Mouse (Mus musculus): ENCODE data around the gene Fam180a. TPM values are rescaled to one million over a fixed set of nuclear protein-coding genes. Genes with fewer than 3 reads are reported as not detected.

Gene Fam180a
- total RNA-seq, 2 experiments from 2014 or later: 0.21 to 1.0 TPM

DNA sequence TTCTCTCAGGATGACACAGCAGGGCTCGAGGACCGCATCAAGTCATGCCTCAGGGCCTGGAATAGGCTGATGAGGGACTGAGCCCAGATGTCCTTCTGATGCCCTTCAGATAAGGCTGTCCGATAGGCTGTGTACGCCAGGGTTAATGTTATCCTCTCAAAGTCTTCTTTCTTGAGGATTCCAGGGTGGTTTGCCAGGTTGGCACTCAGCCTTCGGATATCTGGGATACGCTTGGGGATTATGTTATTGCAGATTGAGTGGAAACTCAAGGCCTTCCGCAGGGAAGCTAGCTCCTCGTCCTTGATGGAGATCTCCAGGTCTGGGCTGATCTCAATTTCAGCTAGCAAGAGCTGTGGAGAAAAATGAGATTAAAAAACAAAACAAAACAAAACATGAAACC, 12.4 kb downstream of the Fam180a start:
- no peak for DNase-seq (ENCODE audit: low spot score in 2 of 2)

GRCm38 (mm10) chr6:35309406-35309805, 16.5 kb downstream of the Fam180a start:
- no peak for DNase-seq (ENCODE audit: low spot score in 2 of 2)

DNA sequence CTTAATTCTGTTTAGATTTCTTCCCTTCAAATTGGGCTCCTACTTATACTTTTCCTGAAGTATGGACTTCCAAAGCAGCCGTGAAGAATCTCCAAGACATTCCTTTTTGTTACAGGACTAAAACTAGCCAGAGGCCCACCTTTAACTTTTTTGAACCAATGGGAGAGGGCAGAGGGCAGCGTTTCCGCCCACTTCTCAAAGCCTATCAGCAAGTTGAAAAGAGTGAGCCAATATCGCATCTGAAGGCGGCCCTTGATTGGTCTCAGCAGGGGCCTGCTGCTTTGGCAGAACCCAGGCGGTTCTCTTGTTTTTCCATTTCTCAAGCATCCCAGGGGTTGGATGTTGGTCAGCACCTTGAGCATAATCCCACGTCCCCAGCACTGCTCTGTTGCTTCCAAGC, 17.9 kb downstream of the Fam180a start, which contains the start of gene Slc13a4:
Gene Slc13a4, minus strand, starts transcription at position 95 of the 400 bp plus-strand sequence.
- no peak for DNase-seq (ENCODE audit: low spot score in 2 of 2)

GRCm38 (mm10) chr6:35307136-35307535, 18.8 kb downstream of the Fam180a start:
- DNase-seq (ENCODE audit: low spot score in 2 of 2): no peak

DNA sequence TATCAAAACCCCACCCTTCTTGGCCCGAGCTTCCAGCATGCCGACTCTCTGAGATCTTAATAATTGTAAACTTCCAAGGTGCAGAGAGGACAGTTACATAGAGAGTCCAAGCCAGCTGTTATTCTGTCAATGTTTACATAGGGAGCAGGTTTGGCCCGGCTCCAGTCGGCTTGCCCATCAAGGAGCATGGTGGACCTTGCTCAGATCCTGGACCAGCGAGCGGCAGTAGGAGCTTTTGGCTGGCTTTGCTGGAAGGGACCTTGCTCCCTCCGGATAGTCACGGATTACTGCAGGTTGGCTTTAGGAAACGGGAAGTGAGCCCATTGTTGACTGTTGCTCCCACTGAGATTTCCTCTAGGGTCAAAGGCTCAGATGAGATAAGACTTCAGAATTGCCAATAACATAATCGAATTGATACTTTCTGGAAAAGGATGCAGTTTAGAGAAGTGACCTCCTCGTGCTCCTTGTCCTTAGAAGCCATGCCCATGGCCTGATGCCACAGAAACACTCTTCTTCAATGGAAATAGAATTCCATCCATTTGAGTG, 22.5 kb downstream of the Fam180a start:
- no peak for DNase-seq (ENCODE audit: low spot score in 2 of 2)

DNA sequence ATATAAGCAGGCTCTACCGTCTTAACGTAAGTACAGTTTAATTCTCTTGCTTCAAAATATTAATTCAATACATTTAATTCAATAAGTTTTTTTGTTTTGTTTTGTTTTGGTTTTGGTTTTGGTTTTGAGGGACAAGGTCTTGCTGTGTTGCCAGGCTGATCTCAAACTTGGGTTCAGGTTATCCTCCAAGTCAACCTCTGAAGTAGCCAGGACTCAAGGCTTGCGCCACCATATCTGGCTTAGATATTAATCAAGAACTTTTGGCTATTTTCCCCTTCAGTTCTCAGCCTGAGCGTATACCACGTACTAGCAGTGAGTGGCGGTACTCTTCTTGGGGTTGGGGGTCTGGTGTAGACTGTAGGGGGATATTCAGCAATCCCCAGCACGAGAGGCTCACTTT, 23.4 kb downstream of the Fam180a start:
- no peak for DNase-seq (ENCODE audit: low spot score in 2 of 2)

DNA sequence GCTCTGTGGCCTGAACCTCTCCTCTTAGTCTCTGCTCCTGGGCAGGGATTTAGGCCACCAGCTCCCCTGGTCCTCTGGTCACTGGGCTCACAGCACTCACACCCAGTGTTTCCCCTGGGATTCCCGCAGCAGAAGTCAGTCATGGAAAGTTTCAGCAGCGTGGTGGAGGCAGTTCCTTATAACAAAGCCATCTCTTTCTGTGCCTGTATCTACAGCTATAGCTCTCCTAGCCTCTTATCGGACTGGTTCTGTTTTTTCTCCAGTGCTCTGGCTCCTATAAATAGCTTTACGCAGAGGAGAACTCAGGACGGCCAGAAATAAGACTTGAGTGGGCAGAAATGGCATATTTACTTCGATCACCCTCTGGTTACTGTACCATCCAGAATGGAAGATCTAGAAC, 27.6 kb downstream of the Fam180a start:
- DNase-seq (ENCODE audit: low spot score in 2 of 2): no peak

DNA sequence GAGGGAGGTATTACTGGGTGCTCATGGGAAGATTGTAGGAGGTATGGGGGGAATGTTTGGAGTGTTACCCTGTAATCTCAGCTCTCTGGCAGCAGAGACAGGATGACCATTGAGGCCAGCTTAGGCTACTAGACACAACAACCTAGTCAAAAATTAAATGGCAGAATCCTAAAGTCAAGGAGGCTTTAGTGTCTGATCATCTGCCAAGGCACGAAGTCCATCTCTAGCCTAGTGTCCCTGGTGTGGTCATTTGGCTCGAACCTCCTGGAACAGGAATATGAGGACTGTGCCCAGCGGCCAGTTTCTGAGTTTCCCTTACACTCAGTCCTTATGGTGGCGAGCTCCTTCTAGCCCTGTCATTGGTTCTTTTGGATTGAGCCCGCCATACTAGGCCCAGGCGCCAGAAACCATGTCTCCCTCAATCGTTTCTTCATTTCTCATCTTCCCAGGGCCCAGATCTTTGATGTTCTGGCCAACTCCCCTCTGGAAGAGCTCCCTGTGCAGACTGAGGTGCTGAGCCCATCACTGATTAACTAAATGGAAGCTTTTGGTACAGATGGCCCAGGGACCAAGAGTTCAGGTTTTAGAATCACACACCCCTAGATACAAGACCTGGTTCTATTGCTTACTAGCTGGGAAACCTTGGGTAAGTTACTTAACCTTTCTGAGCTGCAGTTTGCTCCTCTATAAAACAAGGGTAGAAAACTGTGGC, 28.3 kb downstream of the Fam180a start:
- no peak for DNase-seq (ENCODE audit: low spot score in 2 of 2)

- DNase-seq (ENCODE audit: low spot score in 2 of 2): no peak
Measured at GRCm38 (mm10) chr6:35297001-35297400, 28.9 kb downstream of the Fam180a start.

- no peak for DNase-seq (ENCODE audit: low spot score in 2 of 2)
Measured at GRCm38 (mm10) chr6:35294964-35295363, 31.0 kb downstream of the Fam180a start.

DNA sequence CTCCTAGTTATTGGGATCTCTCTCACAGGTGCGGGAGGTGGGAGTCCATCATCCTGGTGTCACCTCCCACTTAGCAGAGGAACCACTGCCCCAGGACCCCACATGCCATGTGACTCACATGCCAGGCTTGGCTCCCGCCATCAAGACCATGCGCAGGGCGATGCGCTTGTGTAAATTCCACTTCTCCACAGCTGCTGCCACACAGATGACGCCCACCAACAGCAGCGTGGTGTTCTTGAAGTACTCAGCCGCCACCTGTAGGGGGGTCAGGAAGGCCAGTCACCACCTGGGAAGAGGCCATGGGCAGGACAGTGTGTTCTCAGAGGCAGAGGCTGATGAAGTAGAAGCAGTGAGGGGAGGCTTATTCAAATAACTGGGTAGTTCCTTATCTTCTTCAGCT, 36.3 kb downstream of the Fam180a start:
- no peak for DNase-seq (ENCODE audit: low spot score in 2 of 2)

- no peak for DNase-seq (ENCODE audit: low spot score in 2 of 2)
Measured at GRCm38 (mm10) chr6:35288920-35289319, 37.0 kb downstream of the Fam180a start.

- peak in 1 of 2 experiments; percentile 32 for DNase-seq (ENCODE audit: low spot score in 2 of 2)
Measured at GRCm38 (mm10) chr6:35288114-35288761, 37.7 kb downstream of the Fam180a start.

DNA sequence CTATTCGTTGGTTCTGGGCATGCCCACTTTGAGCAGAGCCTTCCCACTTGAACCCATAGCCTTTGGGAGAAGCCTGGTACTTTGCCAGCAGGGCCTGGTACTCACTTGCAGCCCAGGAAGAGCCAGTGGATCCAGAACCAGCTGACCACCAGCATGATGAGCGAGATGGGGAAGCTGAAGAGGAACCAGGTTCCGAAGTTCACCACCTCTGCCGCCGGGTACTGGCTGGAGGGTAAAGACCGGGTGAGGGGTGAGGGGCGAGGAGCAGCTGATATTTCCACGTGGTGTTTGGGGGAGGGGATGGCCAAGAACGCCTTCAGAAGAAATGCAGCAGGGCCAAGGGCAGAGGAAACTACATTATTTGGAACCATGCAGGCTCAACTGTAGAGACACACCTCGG, 46.6 kb downstream of the Fam180a start:
- no peak for DNase-seq (ENCODE audit: low spot score in 2 of 2)

- DNase-seq (ENCODE audit: low spot score in 2 of 2): no peak
Measured at GRCm38 (mm10) chr6:35277903-35278587, 47.9 kb downstream of the Fam180a start.

- no peak for DNase-seq (ENCODE audit: low spot score in 2 of 2)
Measured at GRCm38 (mm10) chr6:35273391-35274082, 52.4 kb downstream of the Fam180a start.

DNA sequence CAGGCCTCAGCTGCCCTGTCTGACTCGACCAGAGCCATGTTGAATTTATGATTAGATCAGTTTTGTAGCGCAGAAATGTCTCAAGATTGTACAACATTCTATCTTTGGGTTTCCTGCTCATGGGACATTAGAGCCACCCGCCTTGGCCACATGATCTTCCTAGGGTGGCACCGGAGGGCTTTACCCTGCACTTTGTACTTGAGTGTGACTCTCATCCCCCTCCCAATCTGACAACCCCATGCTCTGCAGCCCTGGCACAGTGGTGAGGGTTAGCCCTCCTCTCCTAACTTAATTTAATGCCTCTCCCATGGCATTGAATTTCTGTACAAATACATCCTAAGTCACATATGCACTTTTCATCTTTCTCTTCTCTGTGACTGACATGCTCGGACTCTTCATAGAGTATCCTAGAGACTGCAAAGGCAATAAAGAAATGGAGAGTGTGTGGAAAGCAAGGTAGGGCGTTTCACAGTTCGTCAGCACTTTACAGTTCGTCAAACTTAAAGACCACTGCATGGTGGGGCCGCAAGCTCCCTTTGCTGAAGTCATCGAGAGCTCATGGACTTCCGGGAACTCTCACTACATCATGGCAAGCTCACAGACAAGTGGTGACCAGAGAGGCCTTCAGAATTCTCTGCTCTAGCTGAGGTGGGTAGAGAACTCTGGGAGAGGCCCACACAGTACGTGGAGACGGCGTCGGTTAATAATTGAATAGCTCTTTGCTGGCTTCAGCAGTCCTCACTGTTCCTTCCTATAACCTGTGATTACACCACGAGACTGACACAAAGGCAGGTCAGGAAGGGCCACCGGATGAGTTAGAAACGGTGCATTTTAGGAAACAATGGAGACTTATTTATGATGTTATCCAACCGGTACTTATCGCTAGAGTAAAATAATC, 53.8 kb downstream of the Fam180a start:
- DNase-seq (ENCODE audit: low spot score in 2 of 2): no peak

GRCm38 (mm10) chr6:35271094-35271855, 54.7 kb downstream of the Fam180a start:
- no peak for DNase-seq (ENCODE audit: low spot score in 2 of 2)

GRCm38 (mm10) chr6:35269643-35270042, 56.3 kb downstream of the Fam180a start:
- no peak for DNase-seq (ENCODE audit: low spot score in 2 of 2)

- DNase-seq (ENCODE audit: low spot score in 2 of 2): no peak
Measured at GRCm38 (mm10) chr6:35268711-35269110, 57.2 kb downstream of the Fam180a start.

All from gastrocnemius, postnatal 4 days (tissue).